In genomic region chr4:108407621-108408020, GRCm38 (mm10) we compare ENCODE assay signal across 13 mouse cellular contexts. TPM values are rescaled to one million over a fixed set of nuclear protein-coding genes. Genes with fewer than 3 reads are reported as not detected.
DNase-seq lines count a peak whose midpoint lies in the region; ATAC-seq lines count a peak whose summit lies in the region.
"Had no signal": no experiment of that assay in that cellular context is flagged by ENCODE, and none has a peak within 500 bp of the region (broad histone marks: within the 10 kb centered on the region; RNA-seq: fewer than 3 reads in every experiment).

No protein-coding gene starts in this region.

- H3K27ac ChIP-seq in heart, embryonic 16.5 days (ENCODE audit: low read length), result no peak overlapping the region
- H3K27ac ChIP-seq in neural tube, embryonic 15.5 days (replicated peaks), result no peak overlapping the region
- no peak overlapping the region for H3K27ac ChIP-seq in embryonic facial prominence, embryonic 14.5 days (replicated peaks; ENCODE audit: low read depth, low read length)
- H3K27ac ChIP-seq in neural tube, embryonic 12.5 days, result no peak overlapping the region
- H3K27ac ChIP-seq: midbrain, embryonic 13.5 days had no signal

- H3K4me3 ChIP-seq in heart, embryonic 16.5 days (ENCODE audit: low read length), result no peak overlapping the region
- no peak overlapping the region for H3K4me3 ChIP-seq in neural tube, embryonic 15.5 days (replicated peaks)
- H3K4me3 ChIP-seq in embryonic facial prominence, embryonic 14.5 days (ENCODE audit: low read depth, low read length), result no peak overlapping the region
- H3K4me3 ChIP-seq in neural tube, embryonic 12.5 days, result no peak overlapping the region

- H3K9ac ChIP-seq in heart, embryonic 16.5 days (ENCODE audit: low read length), result no peak overlapping the region
- no peak overlapping the region for H3K9ac ChIP-seq in neural tube, embryonic 15.5 days (replicated peaks)
- H3K9ac ChIP-seq in embryonic facial prominence, embryonic 14.5 days (ENCODE audit: low read depth, low read length), result no peak overlapping the region
- H3K9ac ChIP-seq in neural tube, embryonic 12.5 days, result no peak overlapping the region
- H3K9ac ChIP-seq: midbrain, embryonic 13.5 days had no signal

- H3K9me3 ChIP-seq in heart, embryonic 16.5 days (replicated peaks; ENCODE audit: control insufficient read depth, low read length), result 0 out of 2 replicates have a peak, but pooled peaks cover 4% of the 10 kb centered on the region
- H3K9me3 ChIP-seq in neural tube, embryonic 15.5 days (replicated peaks), result no peaks in the 10 kb centered on the region
- H3K9me3 ChIP-seq in embryonic facial prominence, embryonic 14.5 days (ENCODE audit: control insufficient read depth, low read length), result no peaks in the 10 kb centered on the region
- no peaks in the 10 kb centered on the region for H3K9me3 ChIP-seq in neural tube, embryonic 12.5 days
- H3K9me3 ChIP-seq: midbrain, embryonic 13.5 days had no signal

- ATAC-seq in heart, embryonic 16.5 days (replicated peaks; ENCODE audit: extremely low read depth, insufficient read depth, low FRiP score), result no peak
- ATAC-seq in neural tube, embryonic 15.5 days (ENCODE audit: low FRiP score), result no peak
- ATAC-seq in embryonic facial prominence, embryonic 14.5 days (ENCODE audit: low read depth), result no peak
- no peak for ATAC-seq in neural tube, embryonic 12.5 days (ENCODE audit: low FRiP score, low read depth)
- no peak for ATAC-seq in megakaryocyte, adult 5-6 weeks (ENCODE audit: poor library complexity, severe bottlenecking)
- ATAC-seq: CD4-positive, CD25-positive, alpha-beta regulatory T cell, adult 4 months; inflammation-experienced regulatory T-cells, adult 6 months; midbrain, embryonic 13.5 days had no signal

- peak overlapping the region; percentile 84; the same call in 1 of the 2 replicates for H3K4me2 ChIP-seq in heart, embryonic 16.5 days (ENCODE audit: low read depth, low read length)
- no peak overlapping the region for H3K4me2 ChIP-seq in neural tube, embryonic 15.5 days
- H3K4me2 ChIP-seq in embryonic facial prominence, embryonic 14.5 days (ENCODE audit: low read depth, low read length), result peak overlapping the region; percentile 86; the same call in 1 of the 2 replicates
- H3K4me2 ChIP-seq in neural tube, embryonic 12.5 days (replicated peaks), result 0 out of 2 replicates have a peak overlapping the region, but pooled peaks have one; percentile 9

- no peak for DNase-seq in heart, postnatal 10 days
- DNase-seq in neural tube, embryonic 10.5 days (ENCODE audit: extremely low spot score, low spot score), result peak; percentile 32
- DNase-seq in embryonic facial prominence, embryonic 14.5 days (ENCODE audit: low spot score), result peak; percentile 27
- no peak for DNase-seq in ovary, adult 18-20 months (ENCODE audit: low spot score)
- DNase-seq: cerebellum, postnatal 36 days had no signal

- no peaks in the 10 kb centered on the region for H3K36me3 ChIP-seq in heart, embryonic 16.5 days (ENCODE audit: control insufficient read depth, insufficient read depth)
- H3K36me3 ChIP-seq in neural tube, embryonic 15.5 days, result no peaks in the 10 kb centered on the region
- peaks cover 9% of the 10 kb centered on the region; the same call in 1 of the 2 replicates for H3K36me3 ChIP-seq in embryonic facial prominence, embryonic 14.5 days (ENCODE audit: control insufficient read depth, insufficient read depth, low read length)
- no peaks in the 10 kb centered on the region for H3K36me3 ChIP-seq in neural tube, embryonic 12.5 days
- H3K36me3 ChIP-seq: midbrain, embryonic 13.5 days had no signal

- intact Hi-C loops in heart, postnatal 10 days (cut with DNase I), result loop anchor here (5.0 kb wide), 1 partner anchor 50 kb away; no protein-coding TSS in a partner anchor

- H3K27me3 ChIP-seq in heart, embryonic 16.5 days (ENCODE audit: control insufficient read depth, insufficient read depth, low read length), result no peaks in the 10 kb centered on the region
- H3K27me3 ChIP-seq in neural tube, embryonic 15.5 days (replicated peaks), result no peaks in the 10 kb centered on the region
- no peaks in the 10 kb centered on the region for H3K27me3 ChIP-seq in embryonic facial prominence, embryonic 14.5 days (replicated peaks; ENCODE audit: control insufficient read depth, insufficient read depth, low read length)
- no peaks in the 10 kb centered on the region for H3K27me3 ChIP-seq in neural tube, embryonic 12.5 days (replicated peaks)
- H3K27me3 ChIP-seq: midbrain, embryonic 13.5 days had no signal

- H3K4me1 ChIP-seq in heart, embryonic 16.5 days (ENCODE audit: control insufficient read depth, insufficient read depth, low read length), result peaks cover 10% of the 10 kb centered on the region
- H3K4me1 ChIP-seq in neural tube, embryonic 15.5 days, result peaks cover 19% of the 10 kb centered on the region
- H3K4me1 ChIP-seq in embryonic facial prominence, embryonic 14.5 days (ENCODE audit: control insufficient read depth, insufficient read depth, low read length), result peaks cover 18% of the 10 kb centered on the region
- peaks cover 21% of the 10 kb centered on the region for H3K4me1 ChIP-seq in neural tube, embryonic 12.5 days

- 52% methylated on average over 8 of the region's 8 CpGs for WGBS in heart, embryonic 16.5 days
- WGBS in neural tube, embryonic 15.5 days, result 36% methylated on average over 8 of the region's 8 CpGs
- WGBS in embryonic facial prominence, embryonic 14.5 days, result 28% methylated on average over 8 of the region's 8 CpGs
- WGBS in neural tube, embryonic 12.5 days, result 32% methylated on average over 8 of the region's 8 CpGs

RNA-seq across cellular contexts. Expression of gene Gpx7, which starts 0.9 kb away (rescaled TPM):
- polyA plus RNA-seq in heart, embryonic 16.5 days (2015; fragmentation: Nextera tagmentation; extraction: Ambion mirVana), result 51.4 and 53.6 TPM in 2 replicates
- 10 to 100 TPM; 22.3 to 22.6 TPM for total RNA-seq in heart, postnatal 10 days (2021)
- 36.9 and 37.9 TPM in 2 replicates for polyA plus RNA-seq in neural tube, embryonic 15.5 days (2015; fragmentation: Nextera tagmentation; extraction: Ambion mirVana)
- 124 and 127 TPM in 2 replicates for polyA plus RNA-seq in embryonic facial prominence, embryonic 14.5 days (2014; fragmentation: Nextera tagmentation; extraction: Ambion mirVana)
- 45.2 and 47.4 TPM in 2 replicates for polyA plus RNA-seq in neural tube, embryonic 12.5 days (2016; fragmentation: Nextera tagmentation; extraction: Ambion mirVana)
- 0.38 and 3.6 TPM in 2 replicates for total RNA-seq in megakaryocyte, adult 5-6 weeks (2015)
- total RNA-seq in megakaryocyte, adult 5-6 weeks (2017), result 0.11 and 1.0 TPM in 2 replicates

RNA-seq across cellular contexts. Expression of gene Shisal2a, which starts 24.5 kb away (rescaled TPM):
- 1.3 and 1.4 TPM in 2 replicates for polyA plus RNA-seq in heart, embryonic 16.5 days (2015; fragmentation: Nextera tagmentation; extraction: Ambion mirVana)
- total RNA-seq in heart, postnatal 10 days (2021), result not detected
- 4.0 and 6.3 TPM in 2 replicates for polyA plus RNA-seq in neural tube, embryonic 15.5 days (2015; fragmentation: Nextera tagmentation; extraction: Ambion mirVana)
- 3.9 and 4.7 TPM in 2 replicates for polyA plus RNA-seq in embryonic facial prominence, embryonic 14.5 days (2014; fragmentation: Nextera tagmentation; extraction: Ambion mirVana)
- polyA plus RNA-seq in neural tube, embryonic 12.5 days (2016; fragmentation: Nextera tagmentation; extraction: Ambion mirVana), result 3.2 and 3.5 TPM in 2 replicates
- not detected in 2 replicates for total RNA-seq in megakaryocyte, adult 5-6 weeks (2015)
- not detected in 2 replicates for total RNA-seq in megakaryocyte, adult 5-6 weeks (2017)
- total RNA-seq: left cerebral cortex, postnatal 36 days had no signal
- polyA plus RNA-seq: CD4-positive, CD25-positive, alpha-beta regulatory T cell, adult 4 months; inflammation-experienced regulatory T-cells, adult 6 months had no signal

RNA-seq across cellular contexts. Expression of gene Tut4, which starts 51.6 kb away (rescaled TPM):
- 38.7 and 42.3 TPM in 2 replicates for polyA plus RNA-seq in heart, embryonic 16.5 days (2015; fragmentation: Nextera tagmentation; extraction: Ambion mirVana)
- total RNA-seq in heart, postnatal 10 days (2021), result 10 to 100 TPM; 41.0 to 43.8 TPM
- 49.4 and 52.0 TPM in 2 replicates for polyA plus RNA-seq in neural tube, embryonic 15.5 days (2015; fragmentation: Nextera tagmentation; extraction: Ambion mirVana)
- polyA plus RNA-seq in embryonic facial prominence, embryonic 14.5 days (2014; fragmentation: Nextera tagmentation; extraction: Ambion mirVana), result 46.7 and 55.4 TPM in 2 replicates
- 85.1 TPM in 2 replicates for polyA plus RNA-seq in neural tube, embryonic 12.5 days (2016; fragmentation: Nextera tagmentation; extraction: Ambion mirVana)
- 34.5 and 39.4 TPM in 2 replicates for total RNA-seq in megakaryocyte, adult 5-6 weeks (2015)
- total RNA-seq in megakaryocyte, adult 5-6 weeks (2017), result 18.2 and 26.0 TPM in 2 replicates

Comparison
In these comparisons a context has a peak if more than half of its experiments do, and no peak if none do; other contexts are left out.
1. DNase-seq: peak in neural tube, embryonic 10.5 days (single experiment) and embryonic facial prominence, embryonic 14.5 days (single experiment); none in heart, postnatal 10 days (0 of 2) and ovary, adult 18-20 months (single experiment).